Mouse (Mus musculus) retina, postnatal 1 day (tissue): ENCODE data around the gene Plekha6.

Experiments
- DNase-seq: peaks from one replicate; pipeline ENCODE4 v3.0.0-alpha.2; 2012

The Plekha6 gene

GRCm38 (mm10) chr1:133163820-133164431, at the start of gene Plekha6:
Gene Plekha6 (plus strand): TSS chr1:133164210.
- DNase-seq = peak; percentile 68

- DNase-seq = no peak
Observed at GRCm38 (mm10) chr1:133116108-133116507, 47.9 kb upstream of the Plekha6 start.

GRCm38 (mm10) chr1:133118127-133118526, 45.9 kb upstream of the Plekha6 start:
- DNase-seq = peak; percentile 29

- DNase-seq = no peak
Observed at GRCm38 (mm10) chr1:133118844-133119243, 45.2 kb upstream of the Plekha6 start.

- no peak for DNase-seq
Observed at GRCm38 (mm10) chr1:133119931-133120712, 43.9 kb upstream of the Plekha6 start.

- no peak for DNase-seq
Observed at GRCm38 (mm10) chr1:133121246-133121645, 42.8 kb upstream of the Plekha6 start.

- DNase-seq = no peak
Observed at GRCm38 (mm10) chr1:133124137-133124536, 39.9 kb upstream of the Plekha6 start.

GRCm38 (mm10) chr1:133125640-133126364, 38.2 kb upstream of the Plekha6 start:
- no peak for DNase-seq

- DNase-seq = no peak
Observed at GRCm38 (mm10) chr1:133126365-133126740, 37.7 kb upstream of the Plekha6 start.

- no peak for DNase-seq
Observed at GRCm38 (mm10) chr1:133127328-133127727, 36.7 kb upstream of the Plekha6 start.

- no peak for DNase-seq
Observed at GRCm38 (mm10) chr1:133129471-133130221, 34.4 kb upstream of the Plekha6 start.

- DNase-seq = peak; percentile 99
Observed at GRCm38 (mm10) chr1:133130638-133131560, 33.1 kb upstream of the Plekha6 start, which contains the start of gene Ppp1r15b. Gene Ppp1r15b (plus strand): TSS chr1:133131143.

GRCm38 (mm10) chr1:133131561-133131905, 32.5 kb upstream of the Plekha6 start:
- DNase-seq = no peak

GRCm38 (mm10) chr1:133131936-133132335, 32.1 kb upstream of the Plekha6 start:
- peak; percentile 34 for DNase-seq

GRCm38 (mm10) chr1:133132388-133133326, 31.4 kb upstream of the Plekha6 start:
- DNase-seq = no peak

GRCm38 (mm10) chr1:133133425-133133824, 30.6 kb upstream of the Plekha6 start:
- no peak for DNase-seq

GRCm38 (mm10) chr1:133134071-133134470, 29.9 kb upstream of the Plekha6 start:
- no peak for DNase-seq

GRCm38 (mm10) chr1:133134881-133135280, 29.1 kb upstream of the Plekha6 start:
- DNase-seq = no peak

- no peak for DNase-seq
Observed at GRCm38 (mm10) chr1:133135808-133136207, 28.2 kb upstream of the Plekha6 start.

GRCm38 (mm10) chr1:133138401-133138800, 25.6 kb upstream of the Plekha6 start:
- no peak for DNase-seq
